Mouse (Mus musculus) neural tube, embryonic 14.5 days (tissue): Measurements from ENCODE around the gene Musk. TPM values are rescaled to one million over a fixed set of nuclear protein-coding genes. Genes with fewer than 3 reads are reported as not detected.

Experiments
- ATAC-seq: fragments of 200-750 bp; cut with Nextera tagmentation; 2 replicates; pipeline ENCODE4 v1.8.0; 2017; ENCODE audit warnings: low read depth, mild to moderate bottlenecking, moderate TSS enrichment, moderate library complexity
- H3K27ac ChIP-seq: fragments of 300-500 bp; sonication (generic); 2 replicates; pipeline ENCODE4 v1.5.1; 2014; ENCODE audit warnings: low read depth, mild to moderate bottlenecking, control low read depth, low read length, moderate library complexity, mixed read lengths
- H3K27me3 ChIP-seq: fragments of 300-500 bp; sonication (generic); 2 replicates; pipeline ENCODE4 v1.6.1; 2014; ENCODE audit warnings: low read length; ENCODE audit not compliant: control insufficient read depth, insufficient read depth
- H3K36me3 ChIP-seq: fragments of 300-500 bp; sonication (generic); 2 replicates; pipeline ENCODE4 v1.6.1; 2014; ENCODE audit warnings: low read length, mixed read lengths; ENCODE audit not compliant: control insufficient read depth, insufficient read depth
- H3K4me1 ChIP-seq: fragments of 300-500 bp; sonication (generic); 2 replicates; pipeline ENCODE4 v1.6.1; 2014; ENCODE audit warnings: low read length; ENCODE audit not compliant: control insufficient read depth, insufficient read depth
- H3K4me2 ChIP-seq: fragments of 300-500 bp; sonication (generic); 2 replicates; pipeline ENCODE4 v1.6.1; 2014; ENCODE audit warnings: mild to moderate bottlenecking, low read depth, low read length, control low read depth
- H3K4me3 ChIP-seq: fragments of 300-500 bp; sonication (generic); 2 replicates; pipeline ENCODE4 v1.5.1; 2014; ENCODE audit warnings: low read depth, low read length, control low read depth, mixed read lengths
- H3K9ac ChIP-seq: fragments of 300-500 bp; sonication (generic); replicated peaks from 2 replicates; pipeline ENCODE4 v1.6.1; 2014; ENCODE audit warnings: low read depth, mild to moderate bottlenecking, control low read depth, low read length, mixed read lengths
- H3K9me3 ChIP-seq: fragments of 300-500 bp; sonication (generic); 2 replicates; pipeline ENCODE4 v1.6.1; 2016; ENCODE audit warnings: low read length; ENCODE audit not compliant: control insufficient read depth
- WGBS: fragments of 180-500 bp; shearing (Covaris S2); extraction: QIAGEN DNeasy Blood & Tissue Kit; methylation state at CpG from one replicate; pipeline ENCODE4 v1.1.7; 2014; 5-methylcytosine and 5-hydroxymethylcytosine counted together
- polyA plus RNA-seq: library from polyadenylated mRNA; unstranded; fragments of >200 nt; fragmentation: Nextera tagmentation; extraction: Ambion mirVana; gene quantifications from 2 replicates; pipeline ENCODE4 v1.2.1, GENCODE M21; 2014

Gene Musk
- polyA plus RNA-seq, 1 experiment from 2014 or later: 0.08 TPM

GRCm38 (mm10) chr4:58330016-58330415 lies 44.3 kb downstream of the Musk start:
- 90% methylated on average over 4 of the region's 4 CpGs for WGBS
- Histone ChIP-seq H3K9me3 (no peaks in the 10 kb centered on the region), H3K36me3 (no peaks in the 10 kb centered on the region), H3K4me2 (no peak overlapping the region), H3K9ac (no peak overlapping the region), H3K27ac (no peak overlapping the region), H3K27me3 (no peaks in the 10 kb centered on the region), H3K4me1 (no peaks in the 10 kb centered on the region), H3K4me3 (no peak overlapping the region)
- no peak for ATAC-seq

- H3K9me3 ChIP-seq: no peaks in the 10 kb centered on the region
- no peak overlapping the region for H3K27ac ChIP-seq
- 90% methylated on average over 10 of the region's 10 CpGs for WGBS
- H3K36me3 ChIP-seq: no peaks in the 10 kb centered on the region
- H3K4me1 ChIP-seq: no peaks in the 10 kb centered on the region
- no peak overlapping the region for H3K9ac ChIP-seq
- H3K4me3 ChIP-seq: no peak overlapping the region
- ATAC-seq: no peak
- H3K4me2 ChIP-seq: no peak overlapping the region
- no peaks in the 10 kb centered on the region for H3K27me3 ChIP-seq
Measured at GRCm38 (mm10) chr4:58330864-58331638, 45.3 kb downstream of the Musk start.

GRCm38 (mm10) chr4:58332394-58332793 lies 46.6 kb downstream of the Musk start:
- Histone ChIP-seq H3K27me3 (no peaks in the 10 kb centered on the region), H3K9me3 (no peaks in the 10 kb centered on the region), H3K4me1 (no peaks in the 10 kb centered on the region), H3K27ac (no peak overlapping the region), H3K36me3 (no peaks in the 10 kb centered on the region), H3K4me2 (no peak overlapping the region), H3K4me3 (no peak overlapping the region), H3K9ac (no peak overlapping the region)
- WGBS: 29% methylated on average over 3 of the region's 3 CpGs
- ATAC-seq: no peak

GRCm38 (mm10) chr4:58336227-58336626 lies 50.5 kb downstream of the Musk start:
- WGBS: 84% methylated on average over 2 of the region's 2 CpGs
- no peaks in the 10 kb centered on the region for H3K36me3 ChIP-seq
- H3K27ac ChIP-seq: no peak overlapping the region
- H3K4me3 ChIP-seq: no peak overlapping the region
- no peaks in the 10 kb centered on the region for H3K4me1 ChIP-seq
- no peaks in the 10 kb centered on the region for H3K27me3 ChIP-seq
- no peak for ATAC-seq
- no peak overlapping the region for H3K9ac ChIP-seq
- H3K9me3 ChIP-seq: no peaks in the 10 kb centered on the region
- H3K4me2 ChIP-seq: no peak overlapping the region

- no peak for ATAC-seq
- H3K4me2 ChIP-seq: no peak overlapping the region
- H3K4me1 ChIP-seq: no peaks in the 10 kb centered on the region
- no peak overlapping the region for H3K4me3 ChIP-seq
- H3K9me3 ChIP-seq: no peaks in the 10 kb centered on the region
- H3K27me3 ChIP-seq: no peaks in the 10 kb centered on the region
- H3K9ac ChIP-seq: no peak overlapping the region
- no peaks in the 10 kb centered on the region for H3K36me3 ChIP-seq
- H3K27ac ChIP-seq: no peak overlapping the region
- 52% methylated on average over 3 of the region's 3 CpGs for WGBS
Measured at GRCm38 (mm10) chr4:58339226-58339625, 53.5 kb downstream of the Musk start.

GRCm38 (mm10) chr4:58350206-58350605 lies 64.4 kb downstream of the Musk start:
- Histone ChIP-seq H3K9ac (no peak overlapping the region), H3K4me2 (no peak overlapping the region), H3K4me3 (no peak overlapping the region), H3K27ac (no peak overlapping the region), H3K4me1 (no peaks in the 10 kb centered on the region), H3K36me3 (no peaks in the 10 kb centered on the region), H3K9me3 (no peaks in the 10 kb centered on the region), H3K27me3 (no peaks in the 10 kb centered on the region)
- ATAC-seq: no peak
- WGBS: 93% methylated on average over 7 of the region's 7 CpGs

GRCm38 (mm10) chr4:58351165-58351564 lies 65.4 kb downstream of the Musk start:
- no peaks in the 10 kb centered on the region for H3K4me1 ChIP-seq
- no peak overlapping the region for H3K4me2 ChIP-seq
- no peaks in the 10 kb centered on the region for H3K36me3 ChIP-seq
- H3K27me3 ChIP-seq: no peaks in the 10 kb centered on the region
- no peak for ATAC-seq
- no peak overlapping the region for H3K9ac ChIP-seq
- H3K9me3 ChIP-seq: no peaks in the 10 kb centered on the region
- H3K4me3 ChIP-seq: no peak overlapping the region
- WGBS: 69% methylated on average over 10 of the region's 10 CpGs
- no peak overlapping the region for H3K27ac ChIP-seq

GRCm38 (mm10) chr4:58351590-58351989 lies 65.8 kb downstream of the Musk start:
- ATAC-seq: no peak
- Histone ChIP-seq H3K4me3 (no peak overlapping the region), H3K9me3 (no peaks in the 10 kb centered on the region), H3K9ac (no peak overlapping the region), H3K27ac (no peak overlapping the region), H3K27me3 (no peaks in the 10 kb centered on the region), H3K4me1 (no peaks in the 10 kb centered on the region), H3K4me2 (no peak overlapping the region), H3K36me3 (no peaks in the 10 kb centered on the region)
- 89% methylated on average over 5 of the region's 5 CpGs for WGBS

- no peaks in the 10 kb centered on the region for H3K4me1 ChIP-seq
- H3K4me2 ChIP-seq: no peak overlapping the region
- no peak overlapping the region for H3K27ac ChIP-seq
- WGBS: 86% methylated on average over 4 of the region's 4 CpGs
- H3K36me3 ChIP-seq: no peaks in the 10 kb centered on the region
- H3K4me3 ChIP-seq: no peak overlapping the region
- no peaks in the 10 kb centered on the region for H3K27me3 ChIP-seq
- no peak for ATAC-seq
- no peaks in the 10 kb centered on the region for H3K9me3 ChIP-seq
- H3K9ac ChIP-seq: no peak overlapping the region
Measured at GRCm38 (mm10) chr4:58358996-58359395, 73.2 kb downstream of the Musk start.
